Mouse (Mus musculus) bone marrow macrophage, adult 2 months (primary cell): Measurements from ENCODE around the gene Srms.

Experiments
- CTCF ChIP-seq: IDR thresholded peaks from 2 replicates; pipeline ENCODE4 v1.5.1; 2012; ENCODE audit warnings: low read depth, mild to moderate bottlenecking, low read length, moderate library complexity
- POLR2A ChIP-seq: IDR thresholded peaks from 2 replicates; pipeline ENCODE4 v1.6.1; 2012; ENCODE audit warnings: mild to moderate bottlenecking, low read depth, low read length, borderline replicate concordance

DNA sequence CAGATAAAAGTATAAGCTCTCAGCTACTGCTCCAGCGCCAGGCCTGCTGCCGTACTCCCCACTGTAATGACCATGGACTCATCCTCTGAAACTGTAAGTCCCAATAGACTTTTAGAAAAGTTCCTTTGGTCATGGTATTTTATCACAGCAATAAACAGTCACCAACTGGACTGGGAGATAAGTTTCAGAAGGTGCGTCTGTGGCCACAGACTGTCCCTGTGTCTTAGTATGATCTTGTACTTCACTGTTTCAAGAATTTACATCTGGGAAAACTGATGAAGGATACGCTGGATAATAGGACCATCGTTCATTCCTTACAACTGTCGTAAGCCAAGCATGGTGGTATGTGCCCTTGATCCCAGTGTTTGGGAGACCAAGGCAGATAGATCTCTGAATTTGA is 3.1 kb upstream of the Srms start:
- TF ChIP-seq CTCF (no peak), POLR2A (no peak)
